Mouse (Mus musculus): Measurements from ENCODE around the gene Olfr583.

Olfr583 gene

DNA sequence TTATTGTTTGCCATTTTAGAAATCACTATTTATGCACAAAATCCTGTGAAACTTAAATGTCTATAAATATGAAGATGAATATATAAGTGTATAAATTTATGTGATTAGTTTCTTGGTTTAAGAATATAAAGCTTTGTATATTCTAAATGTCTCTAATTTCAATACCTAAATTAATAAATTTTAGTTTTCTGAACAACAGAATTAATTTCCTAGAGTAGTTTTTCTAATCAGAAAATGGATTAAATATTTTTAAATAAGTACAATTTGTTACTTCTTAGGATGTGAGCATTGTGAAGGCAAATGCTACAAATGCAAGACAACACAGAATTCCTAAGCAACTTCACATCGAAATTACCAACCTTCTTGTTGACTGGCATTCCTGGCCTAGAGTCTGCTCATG is at the start of gene Olfr583:
Gene Olfr583 (plus strand): TSS at position 301 of the 400 bp plus-strand sequence.
- no peak for DNase-seq

GRCm38 (mm10) chr7:103037724-103038123 is 13.4 kb upstream of the Olfr583 start, which contains the start of gene Olfr582:
Gene Olfr582 (plus strand): TSS chr7:103038024.
- no peak for DNase-seq

DNA sequence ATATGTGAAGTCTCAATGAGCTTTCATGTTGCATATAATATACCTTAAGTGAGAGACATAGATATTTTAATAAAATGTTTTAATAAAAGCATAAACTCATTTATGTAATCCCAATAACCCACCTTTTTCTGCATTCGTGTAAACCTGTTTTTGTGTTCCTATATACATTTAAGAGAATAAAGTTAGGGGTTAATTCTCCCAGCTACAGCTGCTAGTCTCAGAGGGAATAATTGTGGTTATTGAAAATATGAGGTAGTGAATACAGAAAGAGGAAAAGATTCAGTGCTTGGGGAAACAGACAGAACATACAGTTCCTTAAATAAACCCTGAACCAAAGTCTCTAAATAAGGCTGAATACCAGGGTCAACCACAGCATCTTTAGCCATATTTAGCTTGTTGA is 30.5 kb downstream of the Olfr583 start, which contains the start of gene Olfr584:
Gene Olfr584 (plus strand): TSS at position 301 of the 400 bp plus-strand sequence.
- no peak for DNase-seq

GRCm38 (mm10) chr7:103097420-103097819 is 46.3 kb downstream of the Olfr583 start, which contains the start of gene Olfr585:
Gene Olfr585 (plus strand): TSS chr7:103097720.
- DNase-seq = no peak
